Mouse (Mus musculus) CH12.LX (cell line): ENCODE measurements at regions not wholly inside any gene's neighbourhood (a gene's known extent, or its start where the extent isn't known, plus 50 kb on each side); places are given as distances from the start of the nearest gene placed in this dataset.
"Not testable (repeated sequence)": the region's sequence is repeated elsewhere in the genome, so short reads cannot be mapped to it uniquely, and the experiment has no call there.

Experiments
- DNase-seq: peaks from one replicate; pipeline ENCODE4 v3.0.0-alpha.2; 2013; ENCODE audit errors: extremely low read depth
- H3K27ac ChIP-seq: 2 replicates; pipeline ENCODE4 v1.5.1; 2012; ENCODE audit warnings: low read depth, mild to moderate bottlenecking, control low read depth, moderate library complexity; ENCODE audit not compliant: insufficient read depth
- H3K27me3 ChIP-seq: replicated peaks from 2 replicates; pipeline ENCODE3; 2012; ENCODE audit warnings: inconsistent platforms
- H3K36me3 ChIP-seq, 2 experiments: replicated peaks in 1 of 2; 2 replicates each; pipeline versions ENCODE3 to v1.6.1; 2012; ENCODE audit warnings: inconsistent platforms in 1 of 2, low read length in 1 of 2, mild to moderate bottlenecking in 1 of 2, mixed read lengths in 1 of 2, moderate library complexity in 1 of 2; ENCODE audit not compliant: control insufficient read depth in 1 of 2, insufficient read depth in 1 of 2
- H3K4me1 ChIP-seq, 2 experiments: 2 replicates each; pipeline ENCODE4 v1.6.1; 2012; ENCODE audit warnings: inconsistent platforms in 1 of 2, moderate library complexity in 1 of 2; ENCODE audit not compliant: insufficient read depth in 2 of 2, control insufficient read depth in 1 of 2
- H3K4me2 ChIP-seq: 2 replicates; pipeline ENCODE4 v1.6.1; 2012; ENCODE audit warnings: low read depth, mild to moderate bottlenecking, control low read depth; ENCODE audit not compliant: poor library complexity, insufficient read depth, severe bottlenecking
- H3K4me3 ChIP-seq, 3 experiments: fragments of 150-350 bp in 1 of 3; sonication (generic) in 1 of 3; replicated peaks in 1 of 3; 2 replicates each; pipeline versions ENCODE3 to v1.5.1; 2011 to 2012; ENCODE audit warnings: low read depth in 2 of 3, low read length in 2 of 3, mild to moderate bottlenecking in 2 of 3, moderate library complexity in 2 of 3, control low read depth in 1 of 3, improper control_type of control experiment in 1 of 3, inconsistent platforms in 1 of 3, mixed read lengths in 1 of 3; ENCODE audit not compliant: poor library complexity in 1 of 3
- H3K79me2 ChIP-seq: replicated peaks from 2 replicates; pipeline ENCODE4 v1.6.1; 2012; ENCODE audit warnings: mild to moderate bottlenecking, moderate library complexity; ENCODE audit not compliant: control insufficient read depth, poor library complexity, insufficient read depth, severe bottlenecking; ENCODE audit errors: extremely low read depth
- H3K9ac ChIP-seq: 2 replicates; pipeline ENCODE4 v1.6.1; 2012; ENCODE audit warnings: low read depth, mild to moderate bottlenecking, control low read depth, moderate library complexity; ENCODE audit not compliant: insufficient read depth
- H3K9me3 ChIP-seq: replicated peaks from 2 replicates; pipeline ENCODE3; 2012; ENCODE audit warnings: low read length, inconsistent platforms, mixed read lengths
- BHLHE40 ChIP-seq: IDR thresholded peaks from 2 replicates; pipeline ENCODE4 v1.6.1; 2011; ENCODE audit warnings: mild to moderate bottlenecking, low read depth, low read length, improper control_type of control experiment
- CHD1 ChIP-seq: IDR thresholded peaks from 2 replicates; pipeline ENCODE4 v1.6.1; 2012; ENCODE audit warnings: low read depth, low read length, improper control_type of control experiment, inconsistent platforms
- E2F4 ChIP-seq: IDR thresholded peaks from 2 replicates; pipeline ENCODE4 v1.6.1; 2011; ENCODE audit warnings: low read depth, low read length, improper control_type of control experiment; ENCODE audit not compliant: insufficient replicate concordance
- ELF1 ChIP-seq: IDR thresholded peaks from 2 replicates; pipeline ENCODE4 v1.6.1; 2014; ENCODE audit warnings: low read depth, mild to moderate bottlenecking, inconsistent platforms, low read length, improper control_type of control experiment
- EP300 ChIP-seq: IDR thresholded peaks from 2 replicates; pipeline ENCODE4 v1.6.1; 2011; ENCODE audit warnings: low read length, improper control_type of control experiment
- KAT2A ChIP-seq: IDR thresholded peaks from 2 replicates; pipeline ENCODE4 v1.6.1; 2012; ENCODE audit warnings: low read length, improper control_type of control experiment, inconsistent platforms; ENCODE audit not compliant: insufficient replicate concordance
- MAFK ChIP-seq: IDR thresholded peaks from 2 replicates; pipeline ENCODE4 v1.6.1; 2011; ENCODE audit warnings: low read length, improper control_type of control experiment; ENCODE audit not compliant: insufficient replicate concordance
- MAZ ChIP-seq: IDR thresholded peaks from 2 replicates; pipeline ENCODE4 v1.6.1; 2012; ENCODE audit warnings: low read depth, mild to moderate bottlenecking, inconsistent platforms, low read length, improper control_type of control experiment, moderate library complexity
- MEF2A ChIP-seq: IDR thresholded peaks from 2 replicates; pipeline ENCODE4 v1.6.1; 2014; ENCODE audit warnings: low read depth, mild to moderate bottlenecking, inconsistent platforms, low read length, improper control_type of control experiment, borderline replicate concordance
- NRF1 ChIP-seq: IDR thresholded peaks from 2 replicates; pipeline ENCODE4 v1.6.1; 2014; ENCODE audit warnings: low read depth, mild to moderate bottlenecking, inconsistent platforms, low read length, improper control_type of control experiment, moderate library complexity
- PAX5 ChIP-seq: IDR thresholded peaks from 2 replicates; pipeline ENCODE4 v1.6.1; 2012; ENCODE audit warnings: low read length, inconsistent platforms, mixed read lengths
- POLR2A ChIP-seq: IDR thresholded peaks from 2 replicates; pipeline ENCODE4 v1.6.1; 2011; ENCODE audit warnings: low read depth, mild to moderate bottlenecking, improper control_type of control experiment, low read length
- SIN3A ChIP-seq: IDR thresholded peaks from 2 replicates; pipeline ENCODE4 v1.6.1; 2012; ENCODE audit warnings: low read length, improper control_type of control experiment, inconsistent platforms
- UBTF ChIP-seq: IDR thresholded peaks from 2 replicates; pipeline ENCODE4 v1.6.1; 2012; ENCODE audit warnings: low read depth, mild to moderate bottlenecking, inconsistent platforms, low read length, improper control_type of control experiment, moderate library complexity
- USF1 ChIP-seq: IDR thresholded peaks from 2 replicates; pipeline ENCODE4 v1.6.1; 2014; ENCODE audit warnings: low read depth, mild to moderate bottlenecking, inconsistent platforms, low read length, improper control_type of control experiment
- USF2 ChIP-seq: conservative IDR thresholded peaks from 2 replicates; pipeline ENCODE4 v1.6.1; 2011; ENCODE audit warnings: low read depth, low read length, improper control_type of control experiment
- ZC3H11A ChIP-seq: IDR thresholded peaks from 2 replicates; pipeline ENCODE4 v1.6.1; 2012; ENCODE audit warnings: low read depth, mild to moderate bottlenecking, inconsistent platforms, low read length, improper control_type of control experiment
- ZMIZ1 ChIP-seq: IDR thresholded peaks from 2 replicates; pipeline ENCODE4 v1.6.1; 2012; ENCODE audit warnings: low read depth, mild to moderate bottlenecking, inconsistent platforms, low read length, improper control_type of control experiment
- ZNF384 ChIP-seq: IDR thresholded peaks from 2 replicates; pipeline ENCODE4 v1.6.1; 2012; ENCODE audit warnings: low read depth, low read length, improper control_type of control experiment, inconsistent platforms
- dilution Hi-C: fragments of 300-500 bp; cut with MboI; formaldehyde crosslinking; loops from 2 replicates; pipeline ENCODE4 v1.14.3; 2020; ENCODE audit warnings: low sequenced_read_pairs; ENCODE audit not compliant: extremely low pct_unique_long_range_greater_than_20kb, extremely low pct_ligation_motif_present
- in situ Hi-C: fragments of 300-500 bp; cut with MboI; formaldehyde crosslinking; loops from 3 replicates; pipeline ENCODE4 v1.14.3; 2019; ENCODE audit warnings: low sequenced_read_pairs, low pct_ligation_motif_present, low pct_unique_long_range_greater_than_20kb, mixed read lengths

- H3K79me2 ChIP-seq, DNase-seq, H3K27ac ChIP-seq, H3K4me1 ChIP-seq, H3K27me3 ChIP-seq, H3K4me3 ChIP-seq, H3K9ac ChIP-seq, H3K9me3 ChIP-seq, H3K4me2 ChIP-seq, in situ Hi-C loops, dilution Hi-C loops, H3K36me3 ChIP-seq: not testable (repeated sequence)
Observed at GRCm38 (mm10) chr2:95433996-95434395, 884.0 kb upstream of the Lrrc4c start.

GRCm38 (mm10) chr2:95440957-95441356 lies 877.0 kb upstream of the Lrrc4c start:
- Histone ChIP-seq H3K36me3 (no peaks in the 10 kb centered on the region), H3K27me3 (no peaks in the 10 kb centered on the region), H3K4me2 (no peak overlapping the region), H3K79me2 (no peaks in the 10 kb centered on the region), H3K4me1 (no peaks in the 10 kb centered on the region), H3K4me3 (no peak overlapping the region), H3K9ac (no peak overlapping the region), H3K27ac (no peak overlapping the region), H3K9me3 (peaks cover 26% of the 10 kb centered on the region)
- DNase-seq = no peak
- TF ChIP-seq MAZ (no peak), EP300 (no peak), ZNF384 (no peak), BHLHE40 (no peak), ELF1 (no peak), UBTF (no peak), NRF1 (no peak), SIN3A (no peak), USF1 (no peak), MEF2A (no peak), E2F4 (no peak), ZMIZ1 (no peak), PAX5 (no peak), KAT2A (no peak), CHD1 (no peak), POLR2A (no peak), MAFK (no peak), USF2 (no peak), ZC3H11A (no peak)
- in situ Hi-C loops = no loop called here
- dilution Hi-C loops = no loop called here
